Mouse (Mus musculus) MEL (cell line): ENCODE measurements around the gene Prdm1. TPM values are rescaled to one million over a fixed set of nuclear protein-coding genes. Genes with fewer than 3 reads are reported as not detected.

Experiments used
- DNase-seq: peaks from one replicate; pipeline ENCODE4 v3.0.0; 2011; ENCODE audit warnings: low read depth, low spot score
- H3K27ac ChIP-seq: 2 replicates; pipeline ENCODE4 v1.5.1; 2012; ENCODE audit warnings: low read depth, mild to moderate bottlenecking, control low read depth, low read length, moderate library complexity; ENCODE audit not compliant: control insufficient read depth
- H3K27me3 ChIP-seq, 2 experiments: fragments of 150-350 bp in 1 of 2; sonication (generic) in 1 of 2; 2 replicates each; pipeline ENCODE4 v1.6.1; 2012; ENCODE audit warnings: low read length in 2 of 2, mild to moderate bottlenecking in 2 of 2, improper control_type of control experiment in 1 of 2, moderate library complexity in 1 of 2; ENCODE audit not compliant: insufficient read depth in 2 of 2, control insufficient read depth in 1 of 2
- H3K36me3 ChIP-seq, 2 experiments: 2 replicates each; pipeline ENCODE4 v1.6.1; 2012 to 2014; ENCODE audit warnings: low read length in 2 of 2, improper control_type of control experiment in 1 of 2, inconsistent platforms in 1 of 2, mild to moderate bottlenecking in 1 of 2; ENCODE audit not compliant: insufficient read depth in 2 of 2, control insufficient read depth in 1 of 2
- H3K4me1 ChIP-seq, 2 experiments: fragments of 150-350 bp in 1 of 2; sonication (generic) in 1 of 2; 2 replicates each; pipeline ENCODE4 v1.6.1; 2012; ENCODE audit warnings: low read length in 2 of 2, improper control_type of control experiment in 1 of 2, mild to moderate bottlenecking in 1 of 2; ENCODE audit not compliant: insufficient read depth in 2 of 2, control insufficient read depth in 1 of 2
- H3K4me3 ChIP-seq, 2 experiments: fragments of 150-350 bp in 1 of 2; sonication (generic) in 1 of 2; 2 replicates each; pipeline ENCODE4 v1.5.1; 2012; ENCODE audit warnings: low read depth in 2 of 2, low read length in 2 of 2, mild to moderate bottlenecking in 2 of 2, moderate library complexity in 2 of 2, control low read depth in 1 of 2, improper control_type of control experiment in 1 of 2; ENCODE audit not compliant: control insufficient read depth in 1 of 2, insufficient read depth in 1 of 2
- H3K79me2 ChIP-seq: 2 replicates; pipeline ENCODE4 v1.6.1; 2012; ENCODE audit warnings: mild to moderate bottlenecking, low read length, moderate library complexity; ENCODE audit not compliant: control insufficient read depth, poor library complexity, insufficient read depth
- H3K9ac ChIP-seq: 2 replicates; pipeline ENCODE4 v1.6.1; 2012; ENCODE audit warnings: low read depth, mild to moderate bottlenecking, control low read depth, low read length, moderate library complexity; ENCODE audit not compliant: control insufficient read depth, poor library complexity, severe bottlenecking
- H3K9me3 ChIP-seq: fragments of 150-350 bp; sonication (generic); replicated peaks from 2 replicates; pipeline ENCODE4 v1.6.1; 2012; ENCODE audit warnings: mild to moderate bottlenecking, low read length, improper control_type of control experiment, moderate library complexity; ENCODE audit not compliant: insufficient read depth
- BHLHE40 ChIP-seq: IDR thresholded peaks from 2 replicates; pipeline ENCODE4 v1.6.1; 2012; ENCODE audit warnings: low read depth, mild to moderate bottlenecking, inconsistent platforms, low read length, improper control_type of control experiment, borderline replicate concordance
- GATA1 ChIP-seq: IDR thresholded peaks from 2 replicates; pipeline ENCODE4 v1.6.1; 2011; ENCODE audit warnings: low read depth, low read length, improper control_type of control experiment
- JUND ChIP-seq: IDR thresholded peaks from 2 replicates; pipeline ENCODE4 v1.6.1; 2011; ENCODE audit warnings: low read depth, mild to moderate bottlenecking, improper control_type of control experiment, low read length
- MAFK ChIP-seq: IDR thresholded peaks from 2 replicates; pipeline ENCODE4 v1.6.1; 2011; ENCODE audit warnings: low read depth, mild to moderate bottlenecking, low read length, improper control_type of control experiment, borderline replicate concordance
- MAX ChIP-seq: IDR thresholded peaks from 2 replicates; pipeline ENCODE4 v1.6.1; 2011; ENCODE audit warnings: low read length, improper control_type of control experiment
- MEF2A ChIP-seq: IDR thresholded peaks from 2 replicates; pipeline ENCODE4 v1.6.1; 2014; ENCODE audit warnings: low read depth, mild to moderate bottlenecking, inconsistent platforms, low read length, improper control_type of control experiment; ENCODE audit not compliant: poor library complexity, insufficient replicate concordance, severe bottlenecking; ENCODE audit errors: extremely low read depth
- POLR2AphosphoS2 ChIP-seq: IDR thresholded peaks from 2 replicates; pipeline ENCODE4 v1.6.1; 2011; ENCODE audit warnings: low read length, improper control_type of control experiment
- POLR2AphosphoS5 ChIP-seq: IDR thresholded peaks from 2 replicates; pipeline ENCODE4 v1.6.1; 2012; ENCODE audit warnings: low read depth, borderline replicate concordance, mild to moderate bottlenecking, inconsistent platforms, low read length, moderate library complexity, mixed read lengths
- RAD21 ChIP-seq: IDR thresholded peaks from 2 replicates; pipeline ENCODE4 v1.6.1; 2011; ENCODE audit warnings: mild to moderate bottlenecking, low read depth, low read length, improper control_type of control experiment
- SIN3A ChIP-seq: IDR thresholded peaks from 2 replicates; pipeline ENCODE4 v1.6.1; 2012; ENCODE audit warnings: low read length, improper control_type of control experiment, inconsistent platforms
- TAL1 ChIP-seq: IDR thresholded peaks from 2 replicates; pipeline ENCODE4 v1.6.1; 2012; ENCODE audit warnings: mild to moderate bottlenecking, inconsistent platforms, low read length, moderate library complexity, mixed read lengths
- TCF12 ChIP-seq: IDR thresholded peaks from 2 replicates; pipeline ENCODE4 v1.6.1; 2014; ENCODE audit warnings: low read depth, mild to moderate bottlenecking, inconsistent platforms, low read length, improper control_type of control experiment, moderate library complexity
- USF1 ChIP-seq: IDR thresholded peaks from 2 replicates; pipeline ENCODE4 v1.6.1; 2014; ENCODE audit warnings: low read depth, mild to moderate bottlenecking, inconsistent platforms, low read length, improper control_type of control experiment, moderate library complexity
- USF2 ChIP-seq, 2 experiments: IDR thresholded peaks; 2 replicates each; pipeline ENCODE4 v1.6.1; 2011 to 2012; ENCODE audit warnings: improper control_type of control experiment in 2 of 2, low read length in 2 of 2, borderline replicate concordance in 1 of 2, inconsistent platforms in 1 of 2, low read depth in 1 of 2, mild to moderate bottlenecking in 1 of 2; ENCODE audit not compliant: insufficient read depth in 1 of 2
- ZKSCAN1 ChIP-seq: IDR thresholded peaks from 2 replicates; pipeline ENCODE4 v1.6.1; 2012; ENCODE audit warnings: low read depth, mild to moderate bottlenecking, inconsistent platforms, low read length, improper control_type of control experiment, moderate library complexity
- ZNF384 ChIP-seq: IDR thresholded peaks from 2 replicates; pipeline ENCODE4 v1.6.1; 2012; ENCODE audit warnings: low read depth, mild to moderate bottlenecking, inconsistent platforms, low read length, improper control_type of control experiment
- polyA plus RNA-seq, 2 experiments: library from polyadenylated mRNA; stranded (reverse) in 1 of 2; unstranded in 1 of 2; fragments of >175 nt in 1 of 2; fragments of >200 nt in 1 of 2; gene quantifications; 2 replicates each; pipeline versions ENCODE4 v1.2.1 to v1.2.4; 2012; ENCODE audit warnings: low replicate concordance in 2 of 2, low read depth in 1 of 2; ENCODE audit not compliant: insufficient read length in 2 of 2, insufficient read depth in 1 of 2, missing spikeins in 1 of 2
- total RNA-seq: library from RNA; depleted of rRNA; stranded (reverse); fragments of 300-350 nt; gene quantifications from 2 replicates; pipeline ENCODE4 v1.2.3, GENCODE M21; 2012

The Prdm1 gene
- total and polyA plus RNA-seq, 3 experiments: 0.14 TPM; not detected in 2

GRCm38 (mm10) chr10:44401600-44401999 lies 126.7 kb downstream of the Prdm1 start:
- Histone ChIP-seq H3K9me3 (no peaks in the 10 kb centered on the region), H3K79me2 (no peaks in the 10 kb centered on the region), H3K4me3 (no peak overlapping the region), H3K27me3 (no peaks in the 10 kb centered on the region), H3K9ac (no peak overlapping the region), H3K36me3 (no peaks in the 10 kb centered on the region), H3K4me1 (peaks cover 0 to 5% of the 10 kb centered on the region in 2 experiments; a peak in 2 of 4 replicates)
- DNase-seq: no peak
- TF ChIP-seq GATA1 (no peak), SIN3A (no peak)
- TF ChIP-seq, all 39 proteins: peak for 0
- no peak overlapping the region for H3K27ac ChIP-seq

GRCm38 (mm10) chr10:44400602-44401001 lies 127.7 kb downstream of the Prdm1 start:
- no peaks in the 10 kb centered on the region for H3K36me3 ChIP-seq
- DNase-seq: no peak
- no peaks in the 10 kb centered on the region for H3K79me2 ChIP-seq
- H3K27me3 ChIP-seq: no peaks in the 10 kb centered on the region
- no peak overlapping the region for H3K27ac ChIP-seq
- peaks cover 0 to 5% of the 10 kb centered on the region in 2 experiments; a peak in 2 of 4 replicates for H3K4me1 ChIP-seq
- TF ChIP-seq ZNF384 (no peak), JUND (no peak), USF1 (no peak), POLR2AphosphoS5 (no peak), MEF2A (no peak), TCF12 (no peak), ZKSCAN1 (no peak), MAX (no peak), TAL1 (no peak), MAFK (no peak), RAD21 (no peak), POLR2AphosphoS2 (no peak), USF2 (IDR thresholded peaks at IDR 0.05; ENCODE audit: borderline replicate concordance in 1 of 2, insufficient read depth in 1 of 2, low read depth in 1 of 2, low read length in 2 of 2) (no peak), BHLHE40 (no peak)
- TF ChIP-seq, all 39 proteins: peak for 0
- Histone ChIP-seq H3K9me3 (no peaks in the 10 kb centered on the region), H3K9ac (no peak overlapping the region), H3K4me3 (no peak overlapping the region)
